Mouse (Mus musculus): ENCODE measurements around the gene Nsmf.
A peak's percentile ranks its signal among the peaks of the same experiment; 100 is the strongest.

The Nsmf gene

GRCm38 (mm10) chr2:25054221-25055067 is at the start of gene Nsmf:
TSS of gene Nsmf (plus strand) at chr2:25054355.
- DNase-seq = peak; percentile 89

GRCm38 (mm10) chr2:25006767-25007166 is 47.4 kb upstream of the Nsmf start:
- no peak for DNase-seq

GRCm38 (mm10) chr2:25008250-25008649 is 45.9 kb upstream of the Nsmf start:
- DNase-seq = peak; percentile 9

GRCm38 (mm10) chr2:25022678-25023077 is 31.5 kb upstream of the Nsmf start:
- no peak for DNase-seq

- no peak for DNase-seq
These were observed 29.0 kb upstream of the Nsmf start for GRCm38 (mm10) chr2:25025109-25025508.

- DNase-seq = no peak
These were observed 19.2 kb upstream of the Nsmf start for GRCm38 (mm10) chr2:25034994-25035393.

GRCm38 (mm10) chr2:25040089-25040488 is 14.1 kb upstream of the Nsmf start:
- DNase-seq = no peak

- DNase-seq = no peak
These were observed 3.2 kb upstream of the Nsmf start for GRCm38 (mm10) chr2:25050921-25051320.

- no peak for DNase-seq
These were observed 2.7 kb upstream of the Nsmf start for GRCm38 (mm10) chr2:25051450-25051849.

GRCm38 (mm10) chr2:25053101-25053500 is 1.1 kb upstream of the Nsmf start:
- DNase-seq = no peak

GRCm38 (mm10) chr2:25055068-25055405 is 882 bp downstream of the Nsmf start:
- peak; percentile 29 for DNase-seq

GRCm38 (mm10) chr2:25055409-25056155 is 1.4 kb downstream of the Nsmf start:
- DNase-seq = no peak

- no peak for DNase-seq
These were observed 4.8 kb downstream of the Nsmf start for GRCm38 (mm10) chr2:25058926-25059325.

- no peak for DNase-seq
These were observed 9.4 kb downstream of the Nsmf start for GRCm38 (mm10) chr2:25063523-25063922.

GRCm38 (mm10) chr2:25064285-25064684 is 10.1 kb downstream of the Nsmf start:
- DNase-seq = no peak

- DNase-seq = no peak
These were observed 11.4 kb downstream of the Nsmf start for GRCm38 (mm10) chr2:25065537-25065936.

GRCm38 (mm10) chr2:25066552-25066951 is 12.4 kb downstream of the Nsmf start:
- DNase-seq = no peak

GRCm38 (mm10) chr2:25069537-25069936 is 15.4 kb downstream of the Nsmf start:
- DNase-seq = no peak

GRCm38 (mm10) chr2:25072398-25072797 is 18.2 kb downstream of the Nsmf start:
- DNase-seq = no peak

- DNase-seq = peak; percentile 90
These were observed 21.4 kb downstream of the Nsmf start for GRCm38 (mm10) chr2:25075506-25075905.

GRCm38 (mm10) chr2:25078967-25079366 is 24.8 kb downstream of the Nsmf start:
- peak; percentile 93 for DNase-seq

GRCm38 (mm10) chr2:25080076-25080475 is 25.9 kb downstream of the Nsmf start, which contains the start of gene Entpd8:
TSS of gene Entpd8 (plus strand) at chr2:25080304.
- DNase-seq = peak; percentile 92

GRCm38 (mm10) chr2:25083697-25084096 is 29.5 kb downstream of the Nsmf start:
- DNase-seq = no peak

- DNase-seq = no peak
These were observed 31.4 kb downstream of the Nsmf start for GRCm38 (mm10) chr2:25085571-25085970.
